In genomic region chr17:56613236-56613844, GRCm38 (mm10) we compare ENCODE assay signal across 7 mouse cellular contexts. TPM values are rescaled to one million over a fixed set of nuclear protein-coding genes. Genes with fewer than 3 reads are reported as not detected.
DNase-seq lines count a peak whose midpoint lies in the region; ATAC-seq and TF ChIP-seq lines count a peak whose summit lies in the region.

TSS of gene Rpl36 (plus strand) at chr17:56613416.

- H3K27me3 ChIP-seq in embryonic facial prominence, embryonic 12.5 days: no peaks in the 10 kb centered on the region
- H3K27me3 ChIP-seq in kidney, adult 2 months (replicated peaks; ENCODE audit: control insufficient read depth, insufficient read depth, low read length): no peaks in the 10 kb centered on the region
- no peaks in the 10 kb centered on the region for H3K27me3 ChIP-seq in limb, embryonic 12.5 days
- H3K27me3 ChIP-seq in midbrain, embryonic 15.5 days (replicated peaks): no peaks in the 10 kb centered on the region
- no peaks in the 10 kb centered on the region for H3K27me3 ChIP-seq in spleen, adult 2 months (ENCODE audit: control insufficient read depth, insufficient read depth, low read length)

- H3K4me1 ChIP-seq in embryonic facial prominence, embryonic 12.5 days: peaks cover 29% of the 10 kb centered on the region
- peaks cover 15% of the 10 kb centered on the region; the same call in 1 of the 2 replicates for H3K4me1 ChIP-seq in kidney, adult 2 months (ENCODE audit: control insufficient read depth, insufficient read depth, low read length)
- H3K4me1 ChIP-seq in limb, embryonic 12.5 days (replicated peaks): peaks cover 35% of the 10 kb centered on the region
- H3K4me1 ChIP-seq in midbrain, embryonic 15.5 days: peaks cover 31% of the 10 kb centered on the region
- H3K4me1 ChIP-seq in spleen, adult 2 months (ENCODE audit: control insufficient read depth, insufficient read depth, insufficient read length): peaks cover 14% of the 10 kb centered on the region; the same call in 1 of the 2 replicates

- no peaks in the 10 kb centered on the region for H3K9me3 ChIP-seq in embryonic facial prominence, embryonic 12.5 days
- no peaks in the 10 kb centered on the region for H3K9me3 ChIP-seq in limb, embryonic 12.5 days
- no peaks in the 10 kb centered on the region for H3K9me3 ChIP-seq in midbrain, embryonic 15.5 days

- peak; percentile 28 for ATAC-seq in embryonic facial prominence, embryonic 12.5 days (ENCODE audit: insufficient number of reproducible peaks, insufficient read depth, low FRiP score, low TSS enrichment)
- peak; percentile 17; the same call in 1 of the 2 replicates for ATAC-seq in limb, embryonic 12.5 days (ENCODE audit: insufficient number of reproducible peaks, insufficient read depth, low FRiP score, low TSS enrichment, low read depth)
- peak; percentile 55 for ATAC-seq in midbrain, embryonic 15.5 days (replicated peaks)

- peak; percentile 87 for TF ChIP-seq CTCF in kidney, adult 2 months (conservative IDR thresholded peaks at IDR 0.05; ENCODE audit: insufficient read depth, insufficient read length, low read depth, low read length)
- peak; percentile 96 for TF ChIP-seq CTCF in spleen, adult 2 months (IDR thresholded peaks at IDR 0.05; ENCODE audit: extremely low read depth, insufficient read depth, insufficient read length, insufficient replicate concordance)

- peak within 1 kb of the TSS; percentile 68 for H3K4me3 ChIP-seq in embryonic facial prominence, embryonic 12.5 days
- peak within 1 kb of the TSS; percentile 61 for H3K4me3 ChIP-seq in kidney, adult 2 months (ENCODE audit: insufficient read depth, low read depth, low read length)
- H3K4me3 ChIP-seq in limb, embryonic 12.5 days (replicated peaks): peak within 1 kb of the TSS; percentile 74
- peak within 1 kb of the TSS; percentile 56 for H3K4me3 ChIP-seq in midbrain, embryonic 15.5 days
- H3K4me3 ChIP-seq in spleen, adult 2 months (ENCODE audit: extremely low read depth, insufficient read depth, insufficient read length): peak within 1 kb of the TSS; percentile 70

- peaks cover 41% of the 10 kb centered on the region for H3K36me3 ChIP-seq in embryonic facial prominence, embryonic 12.5 days
- no peaks in the 10 kb centered on the region for H3K36me3 ChIP-seq in kidney, adult 2 months (ENCODE audit: control insufficient read depth, insufficient read depth, low read length)
- H3K36me3 ChIP-seq in limb, embryonic 12.5 days: peaks cover 43% of the 10 kb centered on the region
- H3K36me3 ChIP-seq in midbrain, embryonic 15.5 days (replicated peaks): peaks cover 12% of the 10 kb centered on the region; the same call in 1 of the 2 replicates
- H3K36me3 ChIP-seq in spleen, adult 2 months (ENCODE audit: control insufficient read depth, insufficient read depth, low read length): peaks cover 27% of the 10 kb centered on the region

- H3K4me2 ChIP-seq in embryonic facial prominence, embryonic 12.5 days (replicated peaks): peak within 1 kb of the TSS; percentile 96
- peak within 1 kb of the TSS; percentile 96 for H3K4me2 ChIP-seq in limb, embryonic 12.5 days
- H3K4me2 ChIP-seq in midbrain, embryonic 15.5 days: peak within 1 kb of the TSS; percentile 71

- peak within 1 kb of the TSS; percentile 94 for H3K27ac ChIP-seq in embryonic facial prominence, embryonic 12.5 days
- peak within 1 kb of the TSS; percentile 86 for H3K27ac ChIP-seq in kidney, adult 2 months (ENCODE audit: insufficient read depth, low read depth, low read length)
- peak within 1 kb of the TSS; percentile 93 for H3K27ac ChIP-seq in limb, embryonic 12.5 days
- peak within 1 kb of the TSS; percentile 90 for H3K27ac ChIP-seq in midbrain, embryonic 15.5 days
- H3K27ac ChIP-seq in spleen, adult 2 months (ENCODE audit: insufficient read depth, low read length): peak within 1 kb of the TSS; percentile 74

- peak within 1 kb of the TSS; percentile 83 for H3K9ac ChIP-seq in embryonic facial prominence, embryonic 12.5 days
- peak within 1 kb of the TSS; percentile 89 for H3K9ac ChIP-seq in limb, embryonic 12.5 days (replicated peaks)
- H3K9ac ChIP-seq in midbrain, embryonic 15.5 days: peak within 1 kb of the TSS; percentile 62

- DNase-seq in adrenal gland, postnatal 25 days: peak; percentile 96
- peak; percentile 96 to 98 for DNase-seq in heart, adult 18-20 months
- DNase-seq in kidney, adult 2 months: peak; percentile 98
- DNase-seq in spleen, adult 2 months (ENCODE audit: low read depth in 1 of 2, low spot score in 2 of 2): peak; percentile 79 to 89

- under 1% methylated on average over 52 of the region's 52 CpGs for WGBS in embryonic facial prominence, embryonic 12.5 days
- under 1% methylated on average over 52 of the region's 52 CpGs for WGBS in kidney, adult 2 months
- WGBS in limb, embryonic 12.5 days: under 1% methylated on average over 52 of the region's 52 CpGs
- under 1% methylated on average over 52 of the region's 52 CpGs for WGBS in midbrain, embryonic 15.5 days
- under 1% methylated on average over 52 of the region's 52 CpGs for WGBS in spleen, adult 2 months

- peak; percentile 80 for TF ChIP-seq POLR2A in kidney, adult 2 months (IDR thresholded peaks at IDR 0.05; ENCODE audit: low read depth, low read length)
- TF ChIP-seq POLR2A in spleen, adult 2 months (IDR thresholded peaks at IDR 0.05; ENCODE audit: low read depth, low read length): peak; percentile 72

RNA-seq across cellular contexts. Expression of gene Rpl36, which starts in this region (rescaled TPM):
- 836 and 891 TPM in 2 replicates for total RNA-seq in adrenal gland, postnatal 25 days (2021)
- polyA plus RNA-seq in embryonic facial prominence, embryonic 12.5 days (2016; fragmentation: Nextera tagmentation; extraction: Ambion mirVana): 1,591 and 1,618 TPM in 2 replicates
- total RNA-seq in heart, adult 18-20 months (2021): 100 to 1,000 TPM; 760 to 782 TPM
- 1,850 and 1,975 TPM in 2 replicates for polyA plus RNA-seq in kidney, adult 2 months (2012; rRNA removed)
- 1,768 and 1,771 TPM in 2 replicates for polyA plus RNA-seq in limb, embryonic 12.5 days (2016; fragmentation: Nextera tagmentation; extraction: Ambion mirVana)
- 917 and 926 TPM in 2 replicates for polyA plus RNA-seq in midbrain, embryonic 15.5 days (2015; fragmentation: Nextera tagmentation; extraction: Ambion mirVana)
- 2,050 and 3,346 TPM in 2 replicates for polyA plus RNA-seq in spleen, adult 2 months (2012; rRNA removed)

Comparison
In these comparisons a context has a peak if more than half of its experiments do, and no peak if none do; other contexts are left out.
1. Peak in every context shown above with its lines: DNase-seq, ATAC-seq, H3K4me3 ChIP-seq and H3K27ac ChIP-seq.